Mouse (Mus musculus): ENCODE data around the gene D10Jhu81e.

The D10Jhu81e gene

GRCm38 (mm10) chr10:78147908-78148441, 21.6 kb downstream of the D10Jhu81e start:
- TF ChIP-seq GATA4 (IDR thresholded peaks at IDR 0.05; ENCODE audit: insufficient replicate concordance, low read length), result no peak

- TF ChIP-seq GATA4 (IDR thresholded peaks at IDR 0.05; ENCODE audit: insufficient replicate concordance, low read length), result no peak
These were observed 25.7 kb downstream of the D10Jhu81e start for GRCm38 (mm10) chr10:78143727-78144505.

- no peak for TF ChIP-seq GATA4 (IDR thresholded peaks at IDR 0.05; ENCODE audit: insufficient replicate concordance, low read length)
These were observed 28.7 kb downstream of the D10Jhu81e start for GRCm38 (mm10) chr10:78140843-78141242.

GRCm38 (mm10) chr10:78140251-78140600, 29.4 kb downstream of the D10Jhu81e start:
- no peak for TF ChIP-seq GATA4 (IDR thresholded peaks at IDR 0.05; ENCODE audit: insufficient replicate concordance, low read length)

GRCm38 (mm10) chr10:78139572-78140250, 29.9 kb downstream of the D10Jhu81e start:
- TF ChIP-seq GATA4 (IDR thresholded peaks at IDR 0.05; ENCODE audit: insufficient replicate concordance, low read length), result no peak

GRCm38 (mm10) chr10:78138812-78139523, 30.6 kb downstream of the D10Jhu81e start:
- TF ChIP-seq GATA4 (IDR thresholded peaks at IDR 0.05; ENCODE audit: insufficient replicate concordance, low read length), result peak; percentile 77; the same call in 1 of the 2 replicates

GRCm38 (mm10) chr10:78137191-78137590, 32.4 kb downstream of the D10Jhu81e start:
- TF ChIP-seq GATA4 (IDR thresholded peaks at IDR 0.05; ENCODE audit: insufficient replicate concordance, low read length), result no peak

GRCm38 (mm10) chr10:78135947-78136346, 33.6 kb downstream of the D10Jhu81e start:
- TF ChIP-seq GATA4 (IDR thresholded peaks at IDR 0.05; ENCODE audit: insufficient replicate concordance, low read length), result no peak

- no peak for TF ChIP-seq GATA4 (IDR thresholded peaks at IDR 0.05; ENCODE audit: insufficient replicate concordance, low read length)
These were observed 34.4 kb downstream of the D10Jhu81e start for GRCm38 (mm10) chr10:78134975-78135798.

- no peak for TF ChIP-seq GATA4 (IDR thresholded peaks at IDR 0.05; ENCODE audit: insufficient replicate concordance, low read length)
These were observed 35.2 kb downstream of the D10Jhu81e start for GRCm38 (mm10) chr10:78134400-78134799.

GRCm38 (mm10) chr10:78129998-78130397, 39.6 kb downstream of the D10Jhu81e start:
- TF ChIP-seq GATA4 (IDR thresholded peaks at IDR 0.05; ENCODE audit: insufficient replicate concordance, low read length), result no peak

- TF ChIP-seq GATA4 (IDR thresholded peaks at IDR 0.05; ENCODE audit: insufficient replicate concordance, low read length), result no peak
These were observed 40.2 kb downstream of the D10Jhu81e start for GRCm38 (mm10) chr10:78129423-78129822.

GRCm38 (mm10) chr10:78128647-78129046, 40.9 kb downstream of the D10Jhu81e start:
- no peak for TF ChIP-seq GATA4 (IDR thresholded peaks at IDR 0.05; ENCODE audit: insufficient replicate concordance, low read length)

GRCm38 (mm10) chr10:78127931-78128330, 41.7 kb downstream of the D10Jhu81e start:
- no peak for TF ChIP-seq GATA4 (IDR thresholded peaks at IDR 0.05; ENCODE audit: insufficient replicate concordance, low read length)
